In the genomic region with DNA sequence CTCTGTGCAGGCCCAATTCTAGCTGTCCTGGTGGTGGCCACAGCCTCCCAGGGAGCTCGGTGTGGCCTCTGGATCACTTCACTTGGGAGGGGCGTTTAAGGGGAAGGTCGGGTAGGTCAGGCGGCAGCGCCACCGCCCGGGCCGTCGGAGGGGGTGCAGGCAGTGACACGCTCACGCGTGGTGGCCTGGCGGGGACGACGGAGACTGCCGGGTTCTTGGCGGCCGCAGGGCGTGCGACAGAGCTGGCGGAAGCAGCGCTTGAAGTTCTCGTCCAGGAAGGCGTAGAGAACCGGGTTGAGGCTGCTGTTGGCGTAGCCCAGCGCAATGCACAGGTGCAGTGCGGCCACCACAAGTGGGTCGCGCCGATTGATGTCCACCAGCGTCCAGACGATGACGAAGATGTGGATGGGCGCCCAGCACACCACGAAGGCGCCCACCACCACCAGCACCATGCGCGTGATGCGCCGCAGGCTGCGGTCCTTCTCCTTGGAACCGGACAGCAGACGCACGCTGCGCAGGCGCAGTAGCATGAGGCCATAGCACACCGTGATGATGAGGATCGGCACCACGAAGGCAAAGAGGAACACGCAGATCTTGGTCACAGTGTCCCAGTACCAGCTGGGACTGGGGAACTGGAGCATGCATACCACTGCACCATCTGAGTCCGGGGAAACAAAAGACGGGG, we compare ENCODE assay signal across 8 mouse cellular contexts. TPM values are rescaled to one million over a fixed set of nuclear protein-coding genes. Genes with fewer than 3 reads are reported as not detected.
DNase-seq lines count a peak whose midpoint lies in the region; ATAC-seq and TF ChIP-seq lines count a peak whose summit lies in the region.

No protein-coding gene starts in this region.

- peak overlapping the region; percentile 40 for H3K4me3 ChIP-seq in heart, embryonic 12.5 days
- peak overlapping the region; percentile 71 for H3K4me3 ChIP-seq in E14TG2a.4 (replicated peaks; ENCODE audit: low read length)
- peak overlapping the region; percentile 31 for H3K4me3 ChIP-seq in forebrain, embryonic 12.5 days (replicated peaks)
- peak overlapping the region; percentile 26 for H3K4me3 ChIP-seq in limb, embryonic 14.5 days (replicated peaks; ENCODE audit: low read length)

- H3K27me3 ChIP-seq in heart, embryonic 12.5 days (replicated peaks) = peaks cover 54% of the 10 kb centered on the region
- H3K27me3 ChIP-seq in E14TG2a.4 (ENCODE audit: insufficient read depth, low read length) = peaks cover 77% of the 10 kb centered on the region
- H3K27me3 ChIP-seq in forebrain, embryonic 12.5 days = peaks cover 40% of the 10 kb centered on the region
- H3K27me3 ChIP-seq in limb, embryonic 14.5 days (ENCODE audit: control insufficient read depth, insufficient read depth, low read length) = 0 out of 2 replicates have a peak, but pooled peaks cover 4% of the 10 kb centered on the region

- H3K27ac ChIP-seq in heart, embryonic 12.5 days (ENCODE audit: poor library complexity, severe bottlenecking) = no peak overlapping the region
- no peak overlapping the region for H3K27ac ChIP-seq in forebrain, embryonic 12.5 days
- H3K27ac ChIP-seq in limb, embryonic 14.5 days (replicated peaks; ENCODE audit: low read depth, low read length) = no peak overlapping the region

- H3K9me3 ChIP-seq in heart, embryonic 12.5 days (replicated peaks) = no peaks in the 10 kb centered on the region
- no peaks in the 10 kb centered on the region for H3K9me3 ChIP-seq in E14TG2a.4 (ENCODE audit: low read length)
- no peaks in the 10 kb centered on the region for H3K9me3 ChIP-seq in forebrain, embryonic 12.5 days
- H3K9me3 ChIP-seq in limb, embryonic 14.5 days (ENCODE audit: control insufficient read depth, low read length) = no peaks in the 10 kb centered on the region

- peak overlapping the region; percentile 71 for H3K4me2 ChIP-seq in heart, embryonic 12.5 days
- peak overlapping the region; percentile 47 for H3K4me2 ChIP-seq in forebrain, embryonic 12.5 days
- peak overlapping the region; percentile 49 for H3K4me2 ChIP-seq in limb, embryonic 14.5 days (replicated peaks; ENCODE audit: low read depth, low read length, severe bottlenecking)

- no peak for TF ChIP-seq CTCF in E14TG2a.4 (conservative IDR thresholded peaks at IDR 0.05; ENCODE audit: low read length)

- ATAC-seq in heart, embryonic 12.5 days (ENCODE audit: insufficient number of reproducible peaks, low FRiP score) = peak; percentile 42; the same call in 1 of the 2 replicates
- no peak for ATAC-seq in forebrain, embryonic 12.5 days (ENCODE audit: low FRiP score)
- ATAC-seq in limb, embryonic 14.5 days (ENCODE audit: low FRiP score, low read depth) = no peak

- WGBS in heart, embryonic 12.5 days = 28% methylated on average over 53 of the region's 53 CpGs
- 41% methylated on average over 53 of the region's 53 CpGs for WGBS in forebrain, embryonic 12.5 days
- WGBS in limb, embryonic 14.5 days = 34% methylated on average over 48 of the region's 53 CpGs

- no peaks in the 10 kb centered on the region for H3K36me3 ChIP-seq in heart, embryonic 12.5 days
- H3K36me3 ChIP-seq in E14TG2a.4 (ENCODE audit: insufficient read depth, low read length) = no peaks in the 10 kb centered on the region
- no peaks in the 10 kb centered on the region for H3K36me3 ChIP-seq in forebrain, embryonic 12.5 days (replicated peaks)
- no peaks in the 10 kb centered on the region for H3K36me3 ChIP-seq in limb, embryonic 14.5 days (ENCODE audit: control insufficient read depth, insufficient read depth, low read length)

- no peak for DNase-seq in heart, adult 18-20 months
- DNase-seq in limb, embryonic 14.5 days (ENCODE audit: low spot score) = no peak
- DNase-seq in neural tube, embryonic 10.5 days (ENCODE audit: extremely low spot score, low spot score) = peak; percentile 25
- no peak for DNase-seq in right cerebral cortex, postnatal 25 days
- DNase-seq in adipocyte (ENCODE audit: low spot score) = no peak

- peak overlapping the region; percentile 41; the same call in 1 of the 2 replicates for H3K9ac ChIP-seq in heart, embryonic 12.5 days
- H3K9ac ChIP-seq in forebrain, embryonic 12.5 days = peak overlapping the region; percentile 18; the same call in 1 of the 2 replicates
- 0 out of 2 replicates have a peak overlapping the region, but pooled peaks have one; percentile 12 for H3K9ac ChIP-seq in limb, embryonic 14.5 days (ENCODE audit: low read depth, low read length, severe bottlenecking)

- peaks cover 12% of the 10 kb centered on the region for H3K4me1 ChIP-seq in heart, embryonic 12.5 days (replicated peaks)
- peaks cover 15% of the 10 kb centered on the region for H3K4me1 ChIP-seq in E14TG2a.4 (replicated peaks; ENCODE audit: low read depth, low read length)
- peaks cover 24% of the 10 kb centered on the region for H3K4me1 ChIP-seq in forebrain, embryonic 12.5 days
- no peaks in the 10 kb centered on the region for H3K4me1 ChIP-seq in limb, embryonic 14.5 days (ENCODE audit: control insufficient read depth, insufficient read depth, low read length)

- TF ChIP-seq POLR2A in limb, embryonic 14.5 days (IDR thresholded peaks at IDR 0.05; ENCODE audit: borderline replicate concordance, extremely low read depth, insufficient read depth, insufficient read length) = no peak

RNA-seq across cellular contexts. Expression of gene Oprd1, which starts 30.7 kb away (rescaled TPM):
- 1.3 and 1.5 TPM in 2 replicates for polyA plus RNA-seq in heart, embryonic 12.5 days (2016; fragmentation: Nextera tagmentation; extraction: Ambion mirVana)
- under 1 TPM; 0.17 to 0.18 TPM for total RNA-seq in heart, adult 18-20 months (2021)
- polyA plus RNA-seq in forebrain, embryonic 12.5 days (2016; fragmentation: Nextera tagmentation; extraction: Ambion mirVana) = 0.06 and 0.15 TPM in 2 replicates
- 0.65 and 0.91 TPM in 2 replicates for polyA plus RNA-seq in limb, embryonic 14.5 days (2012; rRNA removed)
- polyA plus RNA-seq in limb, embryonic 14.5 days (2014; fragmentation: Nextera tagmentation; extraction: Ambion mirVana) = 0.18 and 0.23 TPM in 2 replicates

RNA-seq across cellular contexts. Expression of gene Epb41, which starts 38.4 kb away (rescaled TPM):
- polyA plus RNA-seq in heart, embryonic 12.5 days (2016; fragmentation: Nextera tagmentation; extraction: Ambion mirVana) = 97.6 and 102 TPM in 2 replicates
- 100 to 1,000 TPM; 110 to 142 TPM for total RNA-seq in heart, adult 18-20 months (2021)
- 136 and 158 TPM in 2 replicates for polyA plus RNA-seq in forebrain, embryonic 12.5 days (2016; fragmentation: Nextera tagmentation; extraction: Ambion mirVana)
- 60.6 and 61.3 TPM in 2 replicates for polyA plus RNA-seq in limb, embryonic 14.5 days (2012; rRNA removed)
- 76.0 and 76.4 TPM in 2 replicates for polyA plus RNA-seq in limb, embryonic 14.5 days (2014; fragmentation: Nextera tagmentation; extraction: Ambion mirVana)

RNA-seq across cellular contexts. Expression of gene Gm10300, which starts 39.1 kb away (rescaled TPM):
- 0.15 and 0.28 TPM in 2 replicates for polyA plus RNA-seq in heart, embryonic 12.5 days (2016; fragmentation: Nextera tagmentation; extraction: Ambion mirVana)
- total RNA-seq in heart, adult 18-20 months (2021) = under 1 TPM in 1 of 2 experiments, not detected in 1; 0.13 TPM
- 0.08 TPM in 1 of 2 replicates, not detected in the other for polyA plus RNA-seq in forebrain, embryonic 12.5 days (2016; fragmentation: Nextera tagmentation; extraction: Ambion mirVana)
- polyA plus RNA-seq in limb, embryonic 14.5 days (2012; rRNA removed) = 0.08 and 0.12 TPM in 2 replicates
- 0.08 TPM in 1 of 2 replicates, not detected in the other for polyA plus RNA-seq in limb, embryonic 14.5 days (2014; fragmentation: Nextera tagmentation; extraction: Ambion mirVana)
